Mouse (Mus musculus): ENCODE measurements around the gene Pknox2. TPM values are rescaled to one million over a fixed set of nuclear protein-coding genes. Genes with fewer than 3 reads are reported as not detected.

Gene Pknox2
- polyA plus RNA-seq, 1 experiment from 2014 or later, result 52.3 TPM

DNA sequence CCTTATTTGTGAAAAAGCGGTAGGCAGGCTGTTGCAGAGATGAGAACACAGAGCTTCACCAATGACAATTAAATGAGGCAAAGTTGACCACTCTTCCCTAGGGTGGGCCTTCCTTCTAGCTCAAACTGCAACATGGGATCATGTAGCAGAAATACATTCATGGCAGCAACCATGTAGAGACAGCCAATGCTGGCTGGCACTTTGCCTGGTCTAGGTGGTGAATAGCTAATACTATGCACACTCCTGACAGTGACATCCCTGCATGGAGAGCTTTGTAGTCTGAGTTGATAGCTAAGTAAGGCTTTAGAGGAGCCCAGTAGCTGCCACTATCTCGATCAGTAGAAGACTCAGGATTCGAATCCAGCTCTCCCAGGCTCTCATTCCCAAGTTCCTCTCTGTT lies 48.6 kb downstream of the Pknox2 start:
- WGBS, result 95% methylated on average over 3 of the region's 3 CpGs
- Histone ChIP-seq H3K36me3 (no peaks in the 10 kb centered on the region), H3K9me3 (replicated peaks) (no peaks in the 10 kb centered on the region), H3K4me1 (peaks cover 63% of the 10 kb centered on the region), H3K27ac (replicated peaks) (no peak overlapping the region), H3K9ac (replicated peaks) (no peak overlapping the region), H3K4me3 (replicated peaks) (no peak overlapping the region), H3K4me2 (no peak overlapping the region), H3K27me3 (replicated peaks) (no peaks in the 10 kb centered on the region)
- no peak for ATAC-seq (ENCODE audit: low FRiP score)

DNA sequence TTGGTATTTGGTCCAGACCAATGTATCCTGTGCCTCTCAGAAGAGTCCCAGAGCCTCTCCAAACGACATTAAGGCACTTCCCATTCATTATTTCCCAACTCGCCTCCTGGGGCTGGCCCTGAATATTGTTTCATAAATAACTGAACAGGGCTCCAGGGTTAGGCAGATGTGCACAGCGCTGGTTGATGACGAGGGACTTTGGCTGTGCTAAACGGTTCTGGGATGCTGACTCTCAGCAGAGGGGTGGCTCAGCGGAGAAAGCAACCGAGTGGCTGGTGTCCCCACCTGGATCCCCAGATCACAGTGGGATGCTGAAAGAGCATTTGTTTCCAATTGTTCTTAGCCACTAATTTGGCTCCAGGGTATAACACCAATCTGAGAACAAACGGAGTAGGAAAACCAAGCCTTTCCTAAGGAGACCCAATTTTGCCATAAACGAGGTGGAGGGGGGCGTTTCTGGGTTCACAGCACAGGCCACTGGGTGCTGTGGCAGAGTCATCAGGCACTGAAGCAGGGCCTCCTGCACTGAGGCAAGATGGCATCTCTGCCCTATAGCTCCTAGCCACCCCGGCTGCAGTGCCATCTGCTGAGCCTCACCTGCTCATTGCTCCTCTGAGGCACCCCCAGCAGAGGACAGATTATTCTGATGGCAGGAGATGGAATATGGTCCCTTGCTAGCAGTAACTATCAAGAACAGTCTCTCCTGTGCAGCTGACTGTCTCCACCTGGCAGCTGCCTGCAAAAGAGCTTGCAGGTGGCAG lies 52.8 kb downstream of the Pknox2 start:
- H3K36me3 ChIP-seq, result no peaks in the 10 kb centered on the region
- peak; percentile 24 for ATAC-seq (ENCODE audit: low FRiP score)
- H3K9me3 ChIP-seq (replicated peaks), result no peaks in the 10 kb centered on the region
- peak overlapping the region; percentile 61 for H3K27ac ChIP-seq (replicated peaks)
- H3K4me1 ChIP-seq, result peaks cover 60% of the 10 kb centered on the region
- WGBS, result 15% methylated on average over 11 of the region's 11 CpGs
- H3K9ac ChIP-seq (replicated peaks), result no peak overlapping the region
- no peaks in the 10 kb centered on the region for H3K27me3 ChIP-seq (replicated peaks)
- no peak overlapping the region for H3K4me3 ChIP-seq (replicated peaks)
- no peak overlapping the region for H3K4me2 ChIP-seq

DNA sequence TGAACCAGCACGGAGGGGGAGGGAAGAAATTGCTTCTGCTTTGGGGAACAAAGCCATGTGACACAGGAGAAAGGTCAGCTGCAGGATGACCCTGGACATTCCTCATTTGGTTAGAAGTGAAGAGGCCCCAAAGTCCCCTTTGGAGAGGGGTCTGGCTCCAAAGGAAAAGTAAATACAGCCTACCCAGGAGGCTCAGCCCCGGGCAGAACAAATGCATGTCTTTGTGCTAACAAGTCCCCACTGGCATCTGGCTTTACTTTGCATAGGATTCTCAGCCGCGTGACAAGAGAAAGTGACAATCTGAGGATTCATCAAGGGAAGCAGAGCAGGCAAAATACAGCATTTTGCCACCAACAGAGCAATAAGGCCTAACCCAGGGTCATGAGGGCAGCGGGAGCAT lies 54.1 kb downstream of the Pknox2 start:
- Histone ChIP-seq H3K27ac (replicated peaks) (peak overlapping the region; percentile 57), H3K4me1 (peaks cover 55% of the 10 kb centered on the region), H3K9ac (replicated peaks) (no peak overlapping the region), H3K4me2 (no peak overlapping the region), H3K27me3 (replicated peaks) (no peaks in the 10 kb centered on the region), H3K4me3 (replicated peaks) (no peak overlapping the region), H3K9me3 (replicated peaks) (no peaks in the 10 kb centered on the region), H3K36me3 (no peaks in the 10 kb centered on the region)
- 3% methylated on average over 5 of the region's 5 CpGs for WGBS
- no peak for ATAC-seq (ENCODE audit: low FRiP score)

DNA sequence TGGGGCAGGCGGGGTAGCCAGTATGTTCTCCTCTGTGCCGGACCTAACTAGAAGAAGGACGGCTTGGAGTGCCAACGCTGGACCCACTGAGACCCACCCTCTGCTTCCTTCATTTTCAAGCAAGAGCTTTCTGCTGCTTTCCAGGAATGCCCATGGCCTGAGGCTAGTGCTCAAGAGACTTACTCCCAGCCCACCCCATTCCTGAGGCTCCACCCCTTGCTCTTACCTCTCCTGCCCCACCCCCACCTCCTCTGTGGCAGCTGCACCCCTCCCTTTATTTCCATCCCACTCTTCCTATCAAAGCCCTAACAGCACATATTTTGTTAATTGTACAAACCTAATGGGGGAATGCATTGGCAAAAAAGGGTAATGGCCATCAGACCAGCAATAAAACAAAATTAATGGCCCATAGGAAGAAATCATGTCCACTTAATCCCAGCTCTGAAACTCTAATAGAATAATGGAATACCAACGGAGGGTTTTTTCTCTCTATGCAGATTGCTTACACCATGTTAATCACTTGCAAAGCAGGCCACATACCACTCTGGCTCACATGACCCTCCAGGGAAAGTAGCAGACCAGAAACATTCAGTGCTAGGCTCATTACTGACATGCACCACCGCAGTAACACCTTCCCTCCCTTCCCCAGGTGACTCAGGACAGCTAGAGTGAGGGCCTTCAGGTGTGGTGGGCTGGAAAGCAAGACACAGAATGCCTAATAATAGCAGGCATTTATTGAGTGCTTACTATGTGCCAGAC lies 57.1 kb downstream of the Pknox2 start:
- 18% methylated on average over 6 of the region's 6 CpGs for WGBS
- Histone ChIP-seq H3K27me3 (replicated peaks) (no peaks in the 10 kb centered on the region), H3K9me3 (replicated peaks) (no peaks in the 10 kb centered on the region), H3K36me3 (no peaks in the 10 kb centered on the region), H3K27ac (replicated peaks) (peak overlapping the region; percentile 55; the same call in 1 of the 2 replicates), H3K9ac (replicated peaks) (no peak overlapping the region), H3K4me2 (no peak overlapping the region), H3K4me1 (peaks cover 37% of the 10 kb centered on the region), H3K4me3 (replicated peaks) (no peak overlapping the region)
- peak; percentile 55 for ATAC-seq (ENCODE audit: low FRiP score)

DNA sequence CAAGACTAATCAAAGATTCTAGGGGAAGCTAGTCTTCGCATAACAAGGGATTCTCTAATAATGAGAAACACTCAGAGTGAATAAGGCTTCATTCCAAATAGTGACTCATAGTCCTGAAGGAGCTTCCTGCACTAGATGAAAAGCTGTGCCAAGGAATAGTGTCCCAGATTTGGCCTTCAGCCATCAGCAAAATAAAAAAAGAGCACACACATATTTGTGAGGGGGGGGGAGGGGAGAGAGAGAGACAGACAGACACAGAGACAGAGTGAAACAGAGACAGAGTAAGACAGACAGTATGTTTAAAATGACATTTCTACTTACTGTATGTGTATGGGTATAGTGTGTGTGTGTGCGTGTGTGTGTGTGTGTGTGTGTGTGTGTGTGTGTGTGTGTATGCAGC lies 61.8 kb downstream of the Pknox2 start:
- Histone ChIP-seq H3K4me2 (no peak overlapping the region), H3K9me3 (replicated peaks) (no peaks in the 10 kb centered on the region), H3K4me3 (replicated peaks) (no peak overlapping the region), H3K4me1 (peaks cover 8% of the 10 kb centered on the region; the same call in 1 of the 2 replicates), H3K9ac (replicated peaks) (no peak overlapping the region), H3K36me3 (no peaks in the 10 kb centered on the region), H3K27me3 (replicated peaks) (no peaks in the 10 kb centered on the region), H3K27ac (replicated peaks) (peak overlapping the region; percentile 34; the same call in 1 of the 2 replicates)
- 54% methylated on average over 2 of the region's 2 CpGs for WGBS
- ATAC-seq (ENCODE audit: low FRiP score), result no peak

DNA sequence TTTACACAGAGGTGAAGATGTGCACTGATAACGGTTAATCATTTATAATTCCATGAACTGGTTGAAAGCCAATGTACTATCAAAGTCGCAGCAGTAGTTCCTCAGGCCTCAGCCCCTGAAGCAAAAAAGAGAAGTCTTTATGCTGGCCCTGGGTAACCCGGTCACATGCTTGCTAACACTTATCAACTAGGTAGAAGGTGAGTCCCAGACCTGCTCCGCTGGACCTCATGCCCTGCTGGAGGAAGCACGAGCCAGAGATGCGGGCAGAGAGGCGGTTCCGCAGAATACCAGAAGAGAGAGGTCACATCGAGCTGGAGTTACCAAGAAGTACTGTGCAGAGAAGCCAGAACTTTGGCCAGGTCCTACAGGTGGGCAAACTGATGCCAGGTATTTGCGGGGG lies 65.0 kb downstream of the Pknox2 start:
- Histone ChIP-seq H3K4me1 (peaks cover 12% of the 10 kb centered on the region), H3K9me3 (replicated peaks) (no peaks in the 10 kb centered on the region), H3K36me3 (no peaks in the 10 kb centered on the region), H3K4me3 (replicated peaks) (no peak overlapping the region), H3K27ac (replicated peaks) (no peak overlapping the region), H3K9ac (replicated peaks) (no peak overlapping the region), H3K4me2 (no peak overlapping the region), H3K27me3 (replicated peaks) (no peaks in the 10 kb centered on the region)
- no peak for ATAC-seq (ENCODE audit: low FRiP score)
- 92% methylated on average over 10 of the region's 10 CpGs for WGBS

DNA sequence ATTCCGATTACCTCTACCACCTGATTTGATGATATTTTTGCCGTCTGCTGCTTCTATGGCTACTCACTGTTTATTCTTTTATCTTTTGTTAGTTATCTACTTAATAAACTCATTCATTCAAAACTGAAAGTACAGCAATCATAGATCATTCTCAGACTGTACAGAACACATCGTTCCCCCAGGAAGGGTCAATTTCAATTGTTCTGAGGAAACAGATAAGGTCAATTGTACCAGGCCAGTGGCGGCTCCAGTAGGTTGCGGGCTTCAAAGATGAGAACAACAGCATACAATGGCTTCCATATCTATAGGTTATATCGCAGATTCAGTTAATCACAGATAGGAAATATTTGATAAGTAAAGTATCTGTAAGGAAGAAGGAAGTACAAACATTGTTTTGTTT lies 66.9 kb downstream of the Pknox2 start:
- Histone ChIP-seq H3K9me3 (replicated peaks) (no peaks in the 10 kb centered on the region), H3K4me3 (replicated peaks) (no peak overlapping the region), H3K9ac (replicated peaks) (no peak overlapping the region), H3K27ac (replicated peaks) (no peak overlapping the region), H3K27me3 (replicated peaks) (no peaks in the 10 kb centered on the region), H3K4me2 (no peak overlapping the region), H3K36me3 (no peaks in the 10 kb centered on the region), H3K4me1 (peaks cover 30% of the 10 kb centered on the region)
- ATAC-seq (ENCODE audit: low FRiP score), result no peak
- 93% methylated on average over 6 of the region's 6 CpGs for WGBS

DNA sequence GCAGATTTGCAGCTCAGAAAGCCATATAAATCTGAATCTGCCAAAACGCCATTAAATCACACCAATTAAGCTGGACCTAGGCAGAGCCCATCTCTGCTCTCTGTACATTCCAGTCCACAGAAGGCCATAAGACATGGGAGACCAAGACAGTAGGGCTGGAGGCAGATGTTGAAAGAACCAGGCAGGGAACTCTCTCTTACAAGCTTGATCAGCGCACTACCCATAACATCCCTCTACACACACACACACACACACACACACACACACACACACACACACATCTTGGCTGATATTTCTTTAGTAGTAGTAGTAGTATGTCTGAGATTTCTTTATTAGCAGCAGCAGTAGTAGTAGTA lies 70.2 kb downstream of the Pknox2 start:
- Histone ChIP-seq H3K27me3 (replicated peaks) (no peaks in the 10 kb centered on the region), H3K4me3 (replicated peaks) (no peak overlapping the region), H3K4me1 (peaks cover 60% of the 10 kb centered on the region), H3K9ac (replicated peaks) (no peak overlapping the region), H3K36me3 (no peaks in the 10 kb centered on the region), H3K4me2 (peak overlapping the region; percentile 40), H3K27ac (replicated peaks) (peak overlapping the region; percentile 83), H3K9me3 (replicated peaks) (no peaks in the 10 kb centered on the region)
- 26% methylated on average over 2 of the region's 2 CpGs for WGBS
- ATAC-seq (ENCODE audit: low FRiP score), result peak; percentile 49

DNA sequence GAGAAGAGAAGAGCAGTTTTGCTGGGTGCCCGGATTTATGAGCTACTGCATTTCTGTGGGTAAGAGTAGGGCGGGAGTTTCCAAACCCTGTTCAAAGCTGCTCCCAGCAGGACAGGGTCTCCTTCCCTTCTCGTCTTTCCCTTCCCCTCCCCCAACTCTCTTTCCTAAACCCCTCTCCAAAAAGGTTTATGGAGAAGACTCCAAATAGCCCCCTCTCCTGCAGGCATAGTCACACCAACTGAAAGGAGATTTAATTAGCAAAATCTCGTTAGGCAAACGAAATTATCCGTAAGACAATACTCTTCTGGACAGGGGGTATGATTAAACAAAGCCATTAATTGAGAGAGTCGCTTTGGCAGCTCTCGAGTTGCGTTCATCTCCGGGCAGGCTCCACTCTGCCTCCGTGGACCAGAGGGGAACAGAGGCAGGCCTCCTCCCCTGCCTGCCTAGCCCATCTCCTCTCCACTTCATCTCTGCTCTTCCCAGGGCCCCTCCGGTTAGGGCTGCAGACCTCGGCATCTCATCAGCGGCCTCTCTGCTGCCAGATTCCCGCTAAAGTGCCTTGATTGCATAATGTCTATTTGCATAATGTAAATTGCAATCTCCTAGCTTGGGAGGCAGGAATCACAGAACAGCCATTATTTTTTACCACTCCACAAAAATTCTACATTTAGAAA lies 70.7 kb downstream of the Pknox2 start:
- ATAC-seq (ENCODE audit: low FRiP score), result peak; percentile 70
- no peak overlapping the region for H3K4me3 ChIP-seq (replicated peaks)
- peaks cover 60% of the 10 kb centered on the region for H3K4me1 ChIP-seq
- no peaks in the 10 kb centered on the region for H3K27me3 ChIP-seq (replicated peaks)
- WGBS, result 4% methylated on average over 15 of the region's 15 CpGs
- H3K27ac ChIP-seq (replicated peaks), result peak overlapping the region; percentile 83
- H3K9me3 ChIP-seq (replicated peaks), result no peaks in the 10 kb centered on the region
- no peaks in the 10 kb centered on the region for H3K36me3 ChIP-seq
- peak overlapping the region; percentile 40 for H3K4me2 ChIP-seq
- peak overlapping the region; percentile 32; the same call in 1 of the 2 replicates for H3K9ac ChIP-seq (replicated peaks)

DNA sequence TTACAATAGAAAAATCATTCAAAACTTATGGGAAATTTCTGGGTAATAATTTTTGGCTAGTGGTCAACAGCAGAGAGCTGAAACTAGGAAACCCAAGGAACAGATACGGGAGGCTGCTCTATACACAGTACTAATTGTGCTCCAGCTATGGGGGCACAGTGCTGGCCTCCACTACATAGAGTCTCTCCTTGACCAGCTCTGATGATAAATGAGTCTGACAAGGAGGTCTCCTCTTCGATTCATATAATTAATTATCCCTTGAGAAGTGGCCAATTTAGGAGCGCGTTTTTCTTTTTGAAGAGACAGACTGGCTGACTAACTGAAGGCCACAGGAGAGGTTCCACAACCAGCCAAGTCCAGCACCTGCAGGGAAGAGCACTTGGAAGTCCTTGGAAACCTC lies 71.3 kb downstream of the Pknox2 start:
- Histone ChIP-seq H3K9me3 (replicated peaks) (no peaks in the 10 kb centered on the region), H3K4me1 (peaks cover 64% of the 10 kb centered on the region), H3K4me2 (no peak overlapping the region), H3K36me3 (no peaks in the 10 kb centered on the region), H3K27ac (replicated peaks) (peak overlapping the region; percentile 83), H3K4me3 (replicated peaks) (no peak overlapping the region), H3K27me3 (replicated peaks) (no peaks in the 10 kb centered on the region), H3K9ac (replicated peaks) (no peak overlapping the region)
- WGBS, result 33% methylated on average over 4 of the region's 4 CpGs
- ATAC-seq (ENCODE audit: low FRiP score), result no peak

DNA sequence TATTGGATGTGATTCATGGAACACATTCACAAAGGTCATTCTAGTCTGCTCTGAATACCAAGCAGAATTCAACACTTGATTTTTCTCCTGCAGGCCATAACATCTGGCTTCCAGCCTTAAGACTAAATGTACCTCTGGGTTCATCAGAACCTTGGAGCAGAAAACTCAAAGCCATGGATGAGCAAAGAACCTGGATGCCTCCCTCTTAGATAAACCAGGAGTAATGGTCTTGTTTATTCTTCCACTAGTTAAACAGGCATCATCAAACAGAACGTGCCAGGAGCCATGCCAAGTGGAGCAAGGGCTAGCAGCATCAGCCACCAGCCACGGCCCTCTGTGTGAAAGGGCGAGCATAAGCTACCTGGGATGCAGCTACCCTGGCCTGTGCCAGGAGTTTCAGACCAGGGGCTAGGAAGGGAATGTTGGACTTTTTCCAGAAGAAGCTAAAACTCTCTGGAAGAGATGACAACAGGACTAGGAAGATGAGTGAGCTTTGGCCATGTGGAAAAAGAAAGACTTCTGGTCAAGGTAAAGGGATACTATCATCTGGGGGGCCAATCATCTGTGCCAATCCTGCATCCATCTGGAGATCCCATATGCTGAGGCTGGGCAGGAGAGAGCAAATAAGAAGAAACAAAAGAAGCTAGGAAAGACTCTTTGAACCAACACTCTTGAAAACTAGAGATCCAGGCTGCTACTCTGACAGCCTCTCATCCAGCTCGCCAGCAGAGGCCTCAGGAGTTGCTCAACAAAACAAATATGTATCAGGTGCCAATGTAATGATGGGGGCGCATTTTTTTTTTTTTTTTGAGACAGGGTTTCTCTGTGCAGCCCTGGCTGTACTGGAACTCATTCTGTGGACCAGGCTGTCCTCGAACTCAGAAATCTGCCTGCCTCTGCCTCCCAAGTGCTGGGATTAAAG lies 77.6 kb downstream of the Pknox2 start:
- WGBS, result 84% methylated on average over 6 of the region's 6 CpGs
- H3K9me3 ChIP-seq (replicated peaks), result no peaks in the 10 kb centered on the region

More for the DNA sequence above, 77.6 kb downstream of the Pknox2 start:
- Histone ChIP-seq H3K4me3 (replicated peaks) (no peak overlapping the region), H3K9ac (replicated peaks) (no peak overlapping the region), H3K27me3 (replicated peaks) (no peaks in the 10 kb centered on the region), H3K27ac (replicated peaks) (0 out of 2 replicates have a peak overlapping the region, but pooled peaks have one; percentile 38), H3K36me3 (no peaks in the 10 kb centered on the region), H3K4me1 (peaks cover 74% of the 10 kb centered on the region), H3K4me2 (no peak overlapping the region)
- no peak for ATAC-seq (ENCODE audit: low FRiP score)
